Mouse (Mus musculus) lung, postnatal 4 days (tissue): ENCODE results near the gene Smyd2.

Experiments
- DNase-seq, 2 experiments: peaks; one replicate each; pipeline ENCODE4 v3.0.0; 2021

Gene Smyd2

GRCm38 (mm10) chr1:189921818-189922592, at the start of gene Smyd2:
Gene Smyd2 (minus strand): TSS chr1:189922363.
- DNase-seq: peak; percentile 76 to 90

- no peak for DNase-seq
These were observed 48.2 kb upstream of the Smyd2 start for GRCm38 (mm10) chr1:189970381-189970780.

GRCm38 (mm10) chr1:189968027-189968426, 45.9 kb upstream of the Smyd2 start:
- DNase-seq: no peak

GRCm38 (mm10) chr1:189960481-189960880, 38.3 kb upstream of the Smyd2 start:
- DNase-seq: no peak

GRCm38 (mm10) chr1:189959802-189960201, 37.6 kb upstream of the Smyd2 start:
- no peak for DNase-seq

GRCm38 (mm10) chr1:189951861-189952260, 29.7 kb upstream of the Smyd2 start:
- no peak for DNase-seq

GRCm38 (mm10) chr1:189947411-189947810, 25.2 kb upstream of the Smyd2 start:
- no peak for DNase-seq

DNA sequence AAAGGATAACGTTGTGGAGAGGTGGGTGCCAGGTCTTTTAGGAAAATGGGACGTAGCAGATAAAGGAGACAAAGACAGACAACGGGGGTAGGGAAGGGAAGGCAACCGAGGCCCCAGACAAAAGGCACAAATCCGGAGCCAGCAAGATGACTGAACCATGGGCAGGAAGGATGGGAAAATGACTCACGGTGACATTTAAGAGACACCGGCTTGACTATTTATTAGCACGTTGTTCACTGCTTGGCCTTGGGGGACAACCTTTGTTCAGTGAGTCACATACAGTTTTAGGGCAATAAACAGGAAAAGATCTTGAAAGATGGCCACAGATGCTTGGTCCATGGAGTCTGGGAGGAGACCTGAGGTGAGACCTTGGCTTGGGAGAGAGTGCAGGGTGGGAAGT, 24.0 kb upstream of the Smyd2 start:
- DNase-seq: no peak

- no peak for DNase-seq
These were observed 19.6 kb upstream of the Smyd2 start for GRCm38 (mm10) chr1:189941786-189942185.

- no peak for DNase-seq
These were observed 14.4 kb upstream of the Smyd2 start for GRCm38 (mm10) chr1:189936436-189937105.

GRCm38 (mm10) chr1:189933480-189934202, 11.5 kb upstream of the Smyd2 start:
- DNase-seq: no peak

- no peak for DNase-seq
These were observed 10.8 kb upstream of the Smyd2 start for GRCm38 (mm10) chr1:189932976-189933375.

GRCm38 (mm10) chr1:189932190-189932589, 10.0 kb upstream of the Smyd2 start:
- no peak for DNase-seq

- no peak for DNase-seq
These were observed 7.7 kb upstream of the Smyd2 start for GRCm38 (mm10) chr1:189929896-189930295.

GRCm38 (mm10) chr1:189927644-189928043, 5.5 kb upstream of the Smyd2 start:
- peak; percentile 55 to 65 for DNase-seq

DNA sequence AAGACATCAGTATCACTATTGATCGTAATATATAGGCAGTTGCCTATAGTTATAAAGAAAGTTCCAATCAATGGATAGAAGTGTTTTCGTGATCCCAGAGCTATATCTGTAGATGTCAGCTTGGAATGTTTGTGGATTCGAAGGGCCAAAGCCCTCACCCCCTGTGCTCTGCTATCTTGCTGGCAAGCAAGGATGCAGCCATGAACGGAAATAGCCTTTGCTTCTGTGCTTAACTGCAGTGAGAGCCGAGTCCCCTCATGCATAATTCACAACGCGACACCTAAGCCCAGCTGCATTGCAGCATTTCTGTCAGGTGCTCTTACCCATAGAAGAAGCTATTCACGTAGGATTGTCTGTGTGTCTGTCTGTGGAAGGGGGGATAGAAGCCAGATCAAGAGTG, 4.1 kb upstream of the Smyd2 start:
- no peak for DNase-seq

DNA sequence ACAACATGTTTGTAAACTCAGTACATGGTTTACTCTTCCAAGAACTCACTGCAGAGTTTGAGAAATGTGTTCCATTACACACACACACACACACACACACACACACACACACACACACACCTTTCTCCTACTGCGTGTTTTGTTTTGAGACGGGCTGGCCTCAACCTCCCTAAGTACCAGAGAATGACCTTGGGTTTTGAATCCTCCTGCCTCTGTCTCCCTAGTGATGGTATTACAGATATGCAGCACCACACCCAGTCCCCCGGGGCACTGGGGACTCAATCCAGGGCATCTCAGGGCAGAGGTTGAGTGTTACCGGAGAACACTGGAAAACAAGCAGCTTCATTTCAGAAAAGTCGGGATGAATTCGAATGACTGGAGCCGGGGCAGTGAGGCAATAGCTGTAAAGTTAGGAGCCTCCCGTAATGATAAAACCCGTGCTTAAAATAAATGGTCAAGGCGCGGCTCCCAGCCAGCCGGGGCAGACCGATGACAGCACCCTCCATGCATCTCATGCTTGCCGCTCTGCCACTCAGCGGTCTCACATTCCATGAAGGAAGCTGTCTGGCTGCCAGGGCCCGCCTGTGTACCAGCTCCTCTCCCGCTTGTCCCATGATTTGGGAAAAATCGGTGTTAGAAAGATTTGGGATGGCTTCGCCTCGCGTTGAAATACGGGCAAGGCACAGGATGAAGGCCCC, 1.9 kb upstream of the Smyd2 start:
- DNase-seq: no peak

DNA sequence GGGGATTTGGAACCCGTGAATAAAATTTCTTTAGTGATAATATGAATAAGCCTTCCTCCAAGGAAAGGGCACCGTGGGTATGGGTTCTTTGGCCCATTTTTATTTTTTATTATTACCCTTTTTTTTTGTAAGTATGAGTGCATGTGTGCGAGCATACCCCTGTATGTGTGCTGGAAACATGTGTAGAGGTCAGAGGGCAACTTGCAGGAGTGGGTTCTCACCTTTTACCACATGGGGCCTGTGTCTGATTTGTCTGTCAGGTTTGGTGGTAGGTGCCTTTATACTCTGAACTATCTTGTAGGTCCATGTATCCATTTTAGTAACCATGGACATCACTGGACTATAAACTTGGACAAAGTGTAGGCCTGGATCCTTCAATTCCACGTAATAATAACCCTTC, 994 bp upstream of the Smyd2 start:
- DNase-seq: no peak

GRCm38 (mm10) chr1:189922721-189923120, 558 bp upstream of the Smyd2 start:
- no peak for DNase-seq

DNA sequence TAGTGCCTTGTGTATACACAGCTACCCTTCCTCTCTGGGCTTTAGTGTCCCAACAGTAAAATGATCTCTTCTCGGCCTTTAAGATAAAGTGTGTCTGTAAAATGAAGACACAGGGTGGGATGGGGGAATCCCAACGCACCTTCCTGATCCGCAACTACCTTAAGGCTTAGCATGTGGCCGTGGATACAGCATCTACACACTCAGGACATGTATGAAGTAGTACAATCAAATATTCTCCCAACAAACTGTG, 670 bp downstream of the Smyd2 start:
- DNase-seq: no peak

DNA sequence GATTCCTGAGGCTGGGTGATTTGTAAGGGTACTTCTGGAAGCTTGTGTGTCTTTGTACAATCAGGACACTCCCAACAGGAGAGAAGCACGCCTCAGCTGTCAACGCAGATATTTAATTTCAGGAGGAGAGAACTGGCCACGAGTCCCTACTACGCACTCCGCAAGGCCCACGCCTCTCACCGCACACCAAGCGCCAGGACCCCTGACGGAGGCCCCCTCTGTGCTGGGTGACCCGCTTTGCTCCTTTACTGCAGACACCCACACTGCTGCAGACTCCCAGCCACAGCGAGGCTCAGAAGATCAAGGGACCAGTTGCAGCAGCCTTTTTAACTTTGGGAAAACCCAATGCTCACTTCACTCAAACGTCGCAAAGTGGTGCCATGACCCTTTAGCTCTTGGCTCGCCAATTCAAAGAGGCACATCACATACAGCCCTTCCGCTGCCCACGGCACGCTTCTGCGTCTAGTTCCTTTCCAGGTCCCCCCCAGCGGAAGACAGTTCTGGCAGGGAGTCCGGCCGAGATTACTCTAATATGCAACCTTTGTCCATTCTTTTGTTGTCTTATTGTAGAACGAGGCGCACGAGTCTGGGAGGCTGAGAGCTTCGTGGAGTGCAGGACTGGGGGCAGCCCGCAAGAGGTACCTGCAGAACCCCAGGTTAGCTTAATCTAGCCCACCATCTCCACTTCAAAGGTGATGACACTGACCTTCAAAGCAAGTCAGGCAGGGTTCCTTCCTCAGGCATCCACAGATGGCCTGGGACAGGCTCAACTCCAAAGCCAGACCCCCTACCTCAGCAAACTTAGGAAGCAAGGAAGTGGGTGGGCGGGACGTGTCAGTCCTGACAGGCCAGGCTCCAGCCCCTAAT, 1.2 kb downstream of the Smyd2 start:
- DNase-seq: peak in 1 of 2 experiments; percentile 41

GRCm38 (mm10) chr1:189919756-189920155, 2.4 kb downstream of the Smyd2 start:
- no peak for DNase-seq

- DNase-seq: no peak
These were observed 5.0 kb downstream of the Smyd2 start for GRCm38 (mm10) chr1:189917126-189917500.
